ENCODE assay signal across 8 mouse cellular contexts in the genomic region with DNA sequence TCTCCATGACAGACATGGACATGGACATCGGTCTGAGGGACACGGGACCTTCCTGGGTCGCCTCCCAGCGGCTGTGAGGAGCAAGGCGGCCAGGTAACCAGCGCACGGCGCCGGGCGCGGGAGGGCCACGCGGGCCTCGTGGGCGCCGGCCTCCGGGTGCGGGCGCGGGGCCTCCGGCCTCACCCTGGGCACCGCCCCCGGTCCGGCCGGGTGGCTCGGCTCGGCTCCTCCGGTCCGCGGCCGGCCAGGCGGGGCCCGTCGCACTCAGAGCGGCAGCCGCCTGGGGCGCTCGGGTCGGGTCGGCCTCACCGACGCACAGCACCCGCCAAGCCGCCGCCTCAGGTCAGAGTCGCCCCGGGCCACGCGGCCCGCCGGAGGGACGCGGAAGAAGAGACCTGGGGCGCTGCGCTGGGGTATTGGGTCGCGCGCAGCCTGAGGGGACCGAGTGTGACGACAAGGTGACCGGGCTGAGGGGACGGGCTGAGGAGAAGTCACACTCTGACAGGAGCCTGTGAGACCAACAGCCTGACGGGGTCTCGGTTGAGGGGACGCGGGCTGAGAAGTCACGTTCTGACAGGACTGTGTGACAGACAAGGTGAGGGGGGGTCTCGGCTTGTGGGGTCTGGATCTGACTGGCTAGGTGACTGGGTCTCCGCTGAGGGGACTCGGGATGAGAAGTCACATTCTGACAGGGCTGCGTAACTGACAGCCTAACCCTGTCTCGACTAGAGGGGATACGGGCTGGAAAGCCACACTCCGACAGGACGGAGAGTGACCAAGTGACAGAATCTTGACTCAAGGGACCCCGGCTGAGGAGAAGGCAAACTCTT. TPM values are rescaled to one million over a fixed set of nuclear protein-coding genes. Genes with fewer than 3 reads are reported as not detected.
DNase-seq lines count a peak whose midpoint lies in the region; ATAC-seq lines count a peak whose summit lies in the region.

A gene (plus strand): TSS at position 176 of the 830 bp plus-strand sequence.

- intact Hi-C loops in heart, postnatal 10 days (cut with DNase I), result loop anchor here (2.0 to 5.0 kb wide), 6 partner anchors 22 to 178 kb away; a partner anchor contains a TSS

- ATAC-seq in forebrain, embryonic 16.5 days, result peak; percentile 65

- peak within 1 kb of the TSS; percentile 55 for H3K9ac ChIP-seq in forebrain, embryonic 16.5 days (replicated peaks; ENCODE audit: low read depth, low read length)

- no peaks in the 10 kb centered on the region for H3K36me3 ChIP-seq in forebrain, embryonic 16.5 days (ENCODE audit: control insufficient read depth, insufficient read depth)

- peak; percentile 70 for DNase-seq in MN1 (ENCODE audit: low spot score)
- DNase-seq in cerebellum, adult 11 months, result peak; percentile 39
- peak; percentile 61 to 63 for DNase-seq in heart, postnatal 10 days
- peak; percentile 61 to 76 for DNase-seq in kidney, postnatal 4 days
- DNase-seq in lung, postnatal 10 days, result peak; percentile 56
- DNase-seq in ovary, postnatal 36 days (ENCODE audit: low spot score), result peak; percentile 74
- peak; percentile 66 to 67 for DNase-seq in urinary bladder, postnatal 36 days (ENCODE audit: low spot score in 2 of 2)

- H3K27me3 ChIP-seq in forebrain, embryonic 16.5 days (replicated peaks; ENCODE audit: control insufficient read depth, insufficient read depth, low read length), result peaks cover 20% of the 10 kb centered on the region

- H3K27ac ChIP-seq in forebrain, embryonic 16.5 days (ENCODE audit: low read length), result no peak within 1 kb of the TSS

- H3K4me2 ChIP-seq in forebrain, embryonic 16.5 days (ENCODE audit: low read length), result peak within 1 kb of the TSS; percentile 100

- peak within 1 kb of the TSS; percentile 62 for H3K4me3 ChIP-seq in forebrain, embryonic 16.5 days (replicated peaks; ENCODE audit: low read length)

- WGBS in forebrain, embryonic 16.5 days, result under 1% methylated on average over 76 of the region's 76 CpGs

- peaks cover 16% of the 10 kb centered on the region for H3K4me1 ChIP-seq in forebrain, embryonic 16.5 days (replicated peaks; ENCODE audit: control insufficient read depth, insufficient read depth, low read length)

- peaks cover 6% of the 10 kb centered on the region for H3K9me3 ChIP-seq in forebrain, embryonic 16.5 days (ENCODE audit: control insufficient read depth, low read length)

RNA-seq across cellular contexts. Expression of the gene that starts here (rescaled TPM):
- polyA plus RNA-seq in forebrain, embryonic 16.5 days (2015; fragmentation: Nextera tagmentation; extraction: Ambion mirVana), result 0.15 and 0.22 TPM in 2 replicates
- total RNA-seq in heart, postnatal 10 days (2021), result 10 to 100 TPM; 13.9 to 32.2 TPM

Comparison
In these comparisons a context has a peak if more than half of its experiments do, and no peak if none do; other contexts are left out.
1. Peak in ATAC-seq, H3K4me3 ChIP-seq, H3K9ac ChIP-seq and H3K4me2 ChIP-seq in forebrain, embryonic 16.5 days; RNA of the gene not detected or under 1 TPM.